ENCODE assay signal across 8 mouse cellular contexts in genomic region chr9:43116134-43116996, GRCm38 (mm10). TPM values are rescaled to one million over a fixed set of nuclear protein-coding genes. Genes with fewer than 3 reads are reported as not detected.
A peak's percentile ranks its signal among the peaks of the same experiment; 100 is the strongest.
DNase-seq lines count a peak whose midpoint lies in the region; ATAC-seq and TF ChIP-seq lines count a peak whose summit lies in the region.

Gene Tmem136, minus strand, starts transcription at chr9:43116570.

- CTCF ChIA-PET in Patski (lab: Charles Lee) = interaction anchor here (1.8 to 3.1 kb wide), 3 partner anchors 9 to 115 kb away, joined by 4 to 12 read pairs (median 10); partner anchors contain the start of gene Arhgef12

- H3K9ac ChIP-seq in forebrain, embryonic 15.5 days (replicated peaks) = peak within 1 kb of the TSS; percentile 90

- H3K27me3 ChIP-seq in Patski = no peaks in the 10 kb centered on the region
- no peaks in the 10 kb centered on the region for H3K27me3 ChIP-seq in forebrain, embryonic 15.5 days

- WGBS in forebrain, embryonic 15.5 days = 4% methylated on average over 55 of the region's 55 CpGs

- H3K4me2 ChIP-seq in forebrain, embryonic 15.5 days (replicated peaks) = peak within 1 kb of the TSS; percentile 71

- POLR2A ChIA-PET in Patski (lab: Charles Lee) = interaction anchor here (0.8 to 1.7 kb wide), 3 partner anchors 9 to 117 kb away, joined by 3 to 4 read pairs (median 3); partner anchors contain the start of gene Arhgef12

- DNase-seq in Patski (ENCODE audit: low read depth, low spot score) = no peak
- peak; percentile 68 to 83 for DNase-seq in cerebellum, adult 18-20 months
- DNase-seq in heart, postnatal 14 days = peak; percentile 73 to 74
- peak; percentile 71 to 80 for DNase-seq in kidney, postnatal 4 days
- DNase-seq in lung, adult 18-20 months = peak; percentile 34 to 65
- DNase-seq in ovary, postnatal 36 days (ENCODE audit: low spot score) = peak; percentile 73
- peak; percentile 33 for DNase-seq in urinary bladder, postnatal 25 days (ENCODE audit: low spot score)

- TF ChIP-seq CTCF in Patski (IDR thresholded peaks at IDR 0.05) = peak; percentile 48

- intact Hi-C loops in heart, postnatal 14 days (cut with DNase I) = no loop called here

- in situ Hi-C loops in Patski (cut with MboI; ENCODE audit: low pct_unique_long_range_greater_than_20kb) = no loop called here

- no peaks in the 10 kb centered on the region for H3K9me3 ChIP-seq in forebrain, embryonic 15.5 days

- H3K27ac ChIP-seq in forebrain, embryonic 15.5 days (replicated peaks) = peak within 1 kb of the TSS; percentile 24

- peaks cover 5% of the 10 kb centered on the region; the same call in 1 of the 2 replicates for H3K36me3 ChIP-seq in forebrain, embryonic 15.5 days

- peak within 1 kb of the TSS; percentile 62 for H3K4me3 ChIP-seq in forebrain, embryonic 15.5 days

- ATAC-seq in Patski = peak; percentile 79
- peak; percentile 96 for ATAC-seq in forebrain, embryonic 15.5 days (replicated peaks)

- H3K4me1 ChIP-seq in forebrain, embryonic 15.5 days = peaks cover 18% of the 10 kb centered on the region

RNA-seq across cellular contexts. Expression of gene Tmem136, which starts in this region (rescaled TPM):
- 27.9 TPM for polyA plus RNA-seq in Patski (2021)
- polyA plus RNA-seq in forebrain, embryonic 15.5 days (2015; fragmentation: Nextera tagmentation; extraction: Ambion mirVana) = 7.5 and 9.3 TPM in 2 replicates
- 1 to 10 TPM; 7.2 to 7.5 TPM for total RNA-seq in heart, postnatal 14 days (2021)
